Mouse (Mus musculus): ENCODE measurements around the gene Ttll3. TPM values are rescaled to one million over a fixed set of nuclear protein-coding genes. Genes with fewer than 3 reads are reported as not detected.

Gene Ttll3
- polyA plus RNA-seq, 1 experiment from 2014 or later: 11.8 TPM

GRCm38 (mm10) chr6:113443091-113443490 is 54.0 kb downstream of the Ttll3 start:
- Histone ChIP-seq H3K27ac (peak overlapping the region; percentile 83; the same call in 1 of the 2 replicates), H3K4me1 (replicated peaks) (peaks cover 16% of the 10 kb centered on the region), H3K4me3 (peak overlapping the region; percentile 94), H3K36me3 (peaks cover 22% of the 10 kb centered on the region), H3K4me2 (peak overlapping the region; percentile 94), H3K9ac (peak overlapping the region; percentile 97), H3K27me3 (no peaks in the 10 kb centered on the region), H3K9me3 (no peaks in the 10 kb centered on the region)
- no peak for ATAC-seq (ENCODE audit: low FRiP score)
- 49% methylated on average over 12 of the region's 12 CpGs for WGBS

- WGBS: 73% methylated on average over 7 of the region's 8 CpGs
- Histone ChIP-seq H3K9me3 (no peaks in the 10 kb centered on the region), H3K4me1 (replicated peaks) (peaks cover 16% of the 10 kb centered on the region), H3K4me2 (no peak overlapping the region), H3K4me3 (no peak overlapping the region), H3K27ac (no peak overlapping the region), H3K27me3 (no peaks in the 10 kb centered on the region), H3K9ac (no peak overlapping the region), H3K36me3 (peaks cover 33% of the 10 kb centered on the region)
- no peak for ATAC-seq (ENCODE audit: low FRiP score)
Measured at GRCm38 (mm10) chr6:113444207-113444965, 55.3 kb downstream of the Ttll3 start.

- no peak for ATAC-seq (ENCODE audit: low FRiP score)
Measured at GRCm38 (mm10) chr6:113447639-113448038, 58.6 kb downstream of the Ttll3 start.

DNA sequence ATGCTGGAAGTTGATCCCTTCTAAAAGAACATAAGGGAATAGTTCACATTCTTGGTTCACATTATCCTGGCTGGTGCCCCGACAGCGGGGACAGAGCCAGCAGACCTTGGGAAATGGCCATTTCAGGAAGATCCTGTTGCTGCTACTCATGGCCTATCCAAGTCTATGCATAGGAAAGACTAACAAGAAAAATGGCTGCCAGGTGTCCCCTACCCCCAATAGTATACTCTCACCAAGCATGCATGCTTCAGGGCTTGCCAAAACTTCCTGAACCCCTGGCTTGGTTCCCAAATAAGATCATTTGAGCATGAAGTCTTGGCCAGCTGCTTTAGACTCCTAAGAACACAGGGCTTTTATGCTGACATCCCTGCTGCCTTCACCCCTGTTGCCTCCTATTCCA is 62.8 kb downstream of the Ttll3 start:
- 89% methylated on average over 2 of the region's 2 CpGs for WGBS
- H3K9ac ChIP-seq: no peak overlapping the region
- H3K9me3 ChIP-seq: no peaks in the 10 kb centered on the region
- H3K27ac ChIP-seq: no peak overlapping the region
- no peaks in the 10 kb centered on the region for H3K27me3 ChIP-seq
- H3K4me1 ChIP-seq (replicated peaks): no peaks in the 10 kb centered on the region
- no peak for ATAC-seq (ENCODE audit: low FRiP score)
- H3K4me3 ChIP-seq: no peak overlapping the region
- no peak overlapping the region for H3K4me2 ChIP-seq
- H3K36me3 ChIP-seq: peaks cover 24% of the 10 kb centered on the region

More at GRCm38 (mm10) chr6:113447639-113448038, 58.6 kb downstream of the Ttll3 start:
- no peak overlapping the region for H3K4me3 ChIP-seq
- H3K4me1 ChIP-seq (replicated peaks): peaks cover 12% of the 10 kb centered on the region
- H3K9ac ChIP-seq: no peak overlapping the region
- no peaks in the 10 kb centered on the region for H3K9me3 ChIP-seq
- H3K4me2 ChIP-seq: no peak overlapping the region
- H3K27ac ChIP-seq: no peak overlapping the region
- 94% methylated on average over 4 of the region's 4 CpGs for WGBS
- no peaks in the 10 kb centered on the region for H3K27me3 ChIP-seq
- peaks cover 33% of the 10 kb centered on the region for H3K36me3 ChIP-seq

DNA sequence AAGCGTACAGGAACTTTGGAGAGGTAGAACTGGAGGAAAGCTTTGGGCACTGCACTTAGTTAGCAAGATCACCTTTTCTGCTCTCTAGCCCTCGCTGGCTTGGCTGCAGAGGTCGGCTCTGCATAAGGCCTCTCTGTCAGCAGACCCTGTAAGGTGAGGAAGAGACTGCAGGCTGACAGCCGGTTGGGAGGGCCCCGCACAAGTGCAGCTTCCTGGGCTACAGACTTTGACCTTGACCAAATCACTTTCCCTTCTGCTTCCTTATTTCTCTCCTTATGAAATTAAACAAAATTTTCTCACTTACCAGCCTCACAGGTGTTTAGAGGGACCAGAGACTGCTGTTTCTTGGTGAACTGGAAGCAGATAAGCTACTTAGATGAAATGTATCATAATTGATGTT is 65.9 kb downstream of the Ttll3 start:
- Histone ChIP-seq H3K27ac (no peak overlapping the region), H3K4me1 (replicated peaks) (no peaks in the 10 kb centered on the region), H3K9me3 (no peaks in the 10 kb centered on the region), H3K9ac (no peak overlapping the region), H3K27me3 (0 out of 2 replicates have a peak, but pooled peaks cover 4% of the 10 kb centered on the region), H3K36me3 (no peaks in the 10 kb centered on the region), H3K4me3 (no peak overlapping the region), H3K4me2 (no peak overlapping the region)
- 74% methylated on average over 5 of the region's 5 CpGs for WGBS
- no peak for ATAC-seq (ENCODE audit: low FRiP score)

- Histone ChIP-seq H3K4me2 (no peak within 1 kb of the TSS), H3K36me3 (no peaks in the 10 kb centered on the region), H3K9ac (no peak within 1 kb of the TSS), H3K4me1 (replicated peaks) (no peaks in the 10 kb centered on the region), H3K27me3 (0 out of 2 replicates have a peak, but pooled peaks cover 13% of the 10 kb centered on the region), H3K4me3 (no peak within 1 kb of the TSS), H3K9me3 (no peaks in the 10 kb centered on the region), H3K27ac (no peak within 1 kb of the TSS)
- WGBS: 77% methylated on average over 10 of the region's 10 CpGs
- ATAC-seq (ENCODE audit: low FRiP score): no peak
Measured at GRCm38 (mm10) chr6:113457952-113458534, 69.0 kb downstream of the Ttll3 start, which contains the start of gene Il17re. Gene Il17re (plus strand): TSS chr6:113458484.

DNA sequence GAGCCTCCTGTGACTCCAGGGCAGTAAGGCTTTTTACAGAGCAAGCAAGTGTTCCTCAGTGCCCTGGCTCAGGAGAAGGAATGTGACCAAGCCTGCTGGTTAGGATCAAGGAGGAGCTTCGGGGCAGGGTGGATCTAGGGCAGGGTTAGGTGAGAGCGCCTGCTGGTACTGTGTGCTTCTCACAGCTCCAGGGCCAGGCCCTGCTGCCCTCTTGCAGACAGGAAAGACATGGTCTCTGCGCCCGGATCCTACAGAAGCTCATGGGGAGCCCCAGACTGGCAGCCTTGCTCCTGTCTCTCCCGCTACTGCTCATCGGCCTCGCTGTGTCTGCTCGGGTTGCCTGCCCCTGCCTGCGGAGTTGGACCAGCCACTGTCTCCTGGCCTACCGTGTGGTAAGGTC is 69.6 kb downstream of the Ttll3 start:
- no peak overlapping the region for H3K9ac ChIP-seq
- no peaks in the 10 kb centered on the region for H3K4me1 ChIP-seq (replicated peaks)
- no peaks in the 10 kb centered on the region for H3K9me3 ChIP-seq
- no peaks in the 10 kb centered on the region for H3K36me3 ChIP-seq
- H3K4me3 ChIP-seq: no peak overlapping the region
- ATAC-seq (ENCODE audit: low FRiP score): no peak
- WGBS: 59% methylated on average over 10 of the region's 10 CpGs
- H3K27ac ChIP-seq: no peak overlapping the region
- H3K4me2 ChIP-seq: no peak overlapping the region
- H3K27me3 ChIP-seq: 0 out of 2 replicates have a peak, but pooled peaks cover 13% of the 10 kb centered on the region

GRCm38 (mm10) chr6:113464040-113464439 is 75.0 kb downstream of the Ttll3 start:
- Histone ChIP-seq H3K4me2 (no peak overlapping the region), H3K9ac (no peak overlapping the region), H3K4me1 (replicated peaks) (peaks cover 3% of the 10 kb centered on the region), H3K36me3 (no peaks in the 10 kb centered on the region), H3K27me3 (peaks cover 25% of the 10 kb centered on the region), H3K9me3 (no peaks in the 10 kb centered on the region), H3K27ac (no peak overlapping the region), H3K4me3 (no peak overlapping the region)
- 69% methylated on average over 7 of the region's 7 CpGs for WGBS
- no peak for ATAC-seq (ENCODE audit: low FRiP score)

Small RNA genes within 50 kb of the gene (microRNA-seq; reads per million reads assigned to microRNA genes)
- gene Gm24387: not detected

Other genes starting within 250 kb of the Ttll3 start
- gene Lhfpl4, start 193.9 kb upstream of the Ttll3 start, polyA plus RNA-seq (2015; fragmentation: Nextera tagmentation; extraction: Ambion mirVana): 52.3 and 57.0 TPM in 2 replicates
- 34.7 and 35.5 TPM in 2 replicates for gene Mtmr14, start 151.4 kb upstream of the Ttll3 start, polyA plus RNA-seq (2015; fragmentation: Nextera tagmentation; extraction: Ambion mirVana)
- 1.2 and 1.9 TPM in 2 replicates for gene Cpne9, start 107.0 kb upstream of the Ttll3 start, polyA plus RNA-seq (2015; fragmentation: Nextera tagmentation; extraction: Ambion mirVana)
- gene Brpf1, start 82.1 kb upstream of the Ttll3 start, polyA plus RNA-seq (2015; fragmentation: Nextera tagmentation; extraction: Ambion mirVana): 17.1 and 17.3 TPM in 2 replicates
- 8.7 and 9.6 TPM in 2 replicates for gene Ogg1, start 62.3 kb upstream of the Ttll3 start, polyA plus RNA-seq (2015; fragmentation: Nextera tagmentation; extraction: Ambion mirVana)
- 79.6 and 86.3 TPM in 2 replicates for gene Camk1, start 45.3 kb upstream of the Ttll3 start, polyA plus RNA-seq (2015; fragmentation: Nextera tagmentation; extraction: Ambion mirVana)
- gene Tada3, start 11.4 kb upstream of the Ttll3 start, polyA plus RNA-seq (2015; fragmentation: Nextera tagmentation; extraction: Ambion mirVana): 70.0 and 70.6 TPM in 2 replicates
- 416 and 430 TPM in 2 replicates for gene Arpc4, start 11.1 kb upstream of the Ttll3 start, polyA plus RNA-seq (2015; fragmentation: Nextera tagmentation; extraction: Ambion mirVana)
- 17.5 and 19.5 TPM in 2 replicates for gene Rpusd3, start 30.1 kb downstream of the Ttll3 start, polyA plus RNA-seq (2015; fragmentation: Nextera tagmentation; extraction: Ambion mirVana)
- not detected in 2 replicates for gene Cidec, start 46.5 kb downstream of the Ttll3 start, polyA plus RNA-seq (2015; fragmentation: Nextera tagmentation; extraction: Ambion mirVana)
- 92.9 and 96.9 TPM in 2 replicates for gene Jagn1, start 53.3 kb downstream of the Ttll3 start, polyA plus RNA-seq (2015; fragmentation: Nextera tagmentation; extraction: Ambion mirVana)
- 0.09 and 0.17 TPM in 2 replicates for gene Il17re, start 69.2 kb downstream of the Ttll3 start, polyA plus RNA-seq (2015; fragmentation: Nextera tagmentation; extraction: Ambion mirVana)
- gene Il17rc, start 82.2 kb downstream of the Ttll3 start, polyA plus RNA-seq (2015; fragmentation: Nextera tagmentation; extraction: Ambion mirVana): 2.0 and 2.4 TPM in 2 replicates
- gene Creld1, start 94.0 kb downstream of the Ttll3 start, polyA plus RNA-seq (2015; fragmentation: Nextera tagmentation; extraction: Ambion mirVana): 67.2 and 72.4 TPM in 2 replicates
- 5.3 and 7.1 TPM in 2 replicates for gene Prrt3, start 112.7 kb downstream of the Ttll3 start, polyA plus RNA-seq (2015; fragmentation: Nextera tagmentation; extraction: Ambion mirVana)
- gene Emc3, start 142.4 kb downstream of the Ttll3 start, polyA plus RNA-seq (2015; fragmentation: Nextera tagmentation; extraction: Ambion mirVana): 105 and 110 TPM in 2 replicates
- gene Fancd2, start 142.4 kb downstream of the Ttll3 start, polyA plus RNA-seq (2015; fragmentation: Nextera tagmentation; extraction: Ambion mirVana): 3.0 and 3.2 TPM in 2 replicates
- gene Fancd2os, start 211.5 kb downstream of the Ttll3 start, polyA plus RNA-seq (2015; fragmentation: Nextera tagmentation; extraction: Ambion mirVana): 0.19 and 0.23 TPM in 2 replicates
- 235 and 248 TPM in 2 replicates for gene Brk1, start 215.5 kb downstream of the Ttll3 start, polyA plus RNA-seq (2015; fragmentation: Nextera tagmentation; extraction: Ambion mirVana)
- 65.0 and 68.5 TPM in 2 replicates for gene Vhl, start 234.7 kb downstream of the Ttll3 start, polyA plus RNA-seq (2015; fragmentation: Nextera tagmentation; extraction: Ambion mirVana)
- 1.7 and 2.1 TPM in 2 replicates for gene Irak2, start 249.2 kb downstream of the Ttll3 start, polyA plus RNA-seq (2015; fragmentation: Nextera tagmentation; extraction: Ambion mirVana)